Mouse (Mus musculus): ENCODE results near the gene Cacna1d. TPM values are rescaled to one million over a fixed set of nuclear protein-coding genes. Genes with fewer than 3 reads are reported as not detected.

The Cacna1d gene
- polyA plus RNA-seq, 1 experiment from 2014 or later: 9.5 TPM

DNA sequence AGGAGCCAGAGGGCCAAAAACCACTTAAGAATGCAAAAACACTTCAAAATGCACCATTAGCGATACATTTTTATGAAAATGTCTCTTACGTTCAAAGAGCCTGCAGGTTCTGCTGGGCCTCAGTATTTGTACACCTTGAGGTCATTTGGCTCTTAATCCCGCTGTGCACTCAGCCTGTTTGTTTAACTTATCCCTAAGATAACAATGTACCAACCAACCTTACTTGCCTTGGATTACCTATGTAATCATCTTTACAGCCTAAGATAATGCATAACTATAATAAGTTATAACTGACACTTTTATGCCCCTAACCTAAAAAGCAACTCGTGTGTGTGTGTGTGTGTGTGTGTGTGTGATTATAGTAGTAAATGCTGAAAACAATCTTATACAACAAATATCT, 411.5 kb downstream of the Cacna1d start:
- Histone ChIP-seq H3K4me2 (ENCODE audit: low read length) (no peak overlapping the region), H3K4me3 (ENCODE audit: low read length) (no peak overlapping the region), H3K36me3 (ENCODE audit: control insufficient read depth, insufficient read depth, low read length) (peaks cover 13% of the 10 kb centered on the region; the same call in 1 of the 2 replicates), H3K27me3 (replicated peaks; ENCODE audit: control insufficient read depth, insufficient read depth, low read length) (no peaks in the 10 kb centered on the region), H3K9me3 (ENCODE audit: control insufficient read depth, low read length) (no peaks in the 10 kb centered on the region), H3K4me1 (ENCODE audit: control insufficient read depth, insufficient read depth, low read depth, low read length) (no peaks in the 10 kb centered on the region), H3K9ac (ENCODE audit: low read depth, low read length) (no peak overlapping the region), H3K27ac (ENCODE audit: low read depth, low read length) (no peak overlapping the region)
- no peak for ATAC-seq
- WGBS: 91% methylated on average over 4 of the region's 4 CpGs

DNA sequence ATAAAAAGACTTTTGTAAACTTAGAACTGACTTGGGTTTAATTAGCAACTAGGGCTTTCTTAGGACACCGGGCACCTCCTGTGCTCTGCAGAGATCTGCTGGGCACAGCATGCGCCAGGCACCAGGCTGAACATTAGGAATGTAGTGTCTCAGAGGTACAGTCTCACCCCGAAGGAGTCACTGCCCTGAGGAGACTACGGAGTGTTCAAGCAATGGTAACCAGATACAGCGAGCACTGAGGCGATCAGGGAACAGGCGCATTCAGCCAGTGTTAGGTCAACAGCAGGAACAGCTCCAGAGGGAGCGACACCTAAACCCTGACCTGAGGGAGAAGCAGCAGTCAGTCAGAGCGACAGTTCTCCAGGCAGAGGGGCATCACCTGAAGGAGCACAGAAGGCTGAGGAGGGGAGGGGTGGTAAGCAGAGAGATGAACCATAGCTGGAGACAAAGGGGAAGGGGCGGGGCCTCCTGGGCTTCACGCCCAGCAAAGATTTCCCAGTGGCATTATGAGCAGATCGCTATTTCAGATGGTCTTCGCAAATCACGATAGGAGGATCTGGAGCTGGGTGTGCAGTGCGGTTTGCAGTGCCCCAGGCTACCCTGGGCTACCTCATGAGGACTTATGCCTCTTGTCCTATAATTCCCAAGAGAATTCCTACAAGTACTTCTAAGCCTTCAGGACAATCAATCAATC, 413.0 kb downstream of the Cacna1d start:
- no peak for ATAC-seq
- H3K9ac ChIP-seq (ENCODE audit: low read depth, low read length): no peak overlapping the region
- H3K4me1 ChIP-seq (ENCODE audit: control insufficient read depth, insufficient read depth, low read depth, low read length): no peaks in the 10 kb centered on the region
- H3K4me3 ChIP-seq (ENCODE audit: low read length): no peak overlapping the region
- peaks cover 19% of the 10 kb centered on the region; the same call in 1 of the 2 replicates for H3K36me3 ChIP-seq (ENCODE audit: control insufficient read depth, insufficient read depth, low read length)
- no peaks in the 10 kb centered on the region for H3K9me3 ChIP-seq (ENCODE audit: control insufficient read depth, low read length)
- no peak overlapping the region for H3K27ac ChIP-seq (ENCODE audit: low read depth, low read length)
- H3K4me2 ChIP-seq (ENCODE audit: low read length): no peak overlapping the region
- no peaks in the 10 kb centered on the region for H3K27me3 ChIP-seq (replicated peaks; ENCODE audit: control insufficient read depth, insufficient read depth, low read length)
- WGBS: 77% methylated on average over 15 of the region's 15 CpGs

DNA sequence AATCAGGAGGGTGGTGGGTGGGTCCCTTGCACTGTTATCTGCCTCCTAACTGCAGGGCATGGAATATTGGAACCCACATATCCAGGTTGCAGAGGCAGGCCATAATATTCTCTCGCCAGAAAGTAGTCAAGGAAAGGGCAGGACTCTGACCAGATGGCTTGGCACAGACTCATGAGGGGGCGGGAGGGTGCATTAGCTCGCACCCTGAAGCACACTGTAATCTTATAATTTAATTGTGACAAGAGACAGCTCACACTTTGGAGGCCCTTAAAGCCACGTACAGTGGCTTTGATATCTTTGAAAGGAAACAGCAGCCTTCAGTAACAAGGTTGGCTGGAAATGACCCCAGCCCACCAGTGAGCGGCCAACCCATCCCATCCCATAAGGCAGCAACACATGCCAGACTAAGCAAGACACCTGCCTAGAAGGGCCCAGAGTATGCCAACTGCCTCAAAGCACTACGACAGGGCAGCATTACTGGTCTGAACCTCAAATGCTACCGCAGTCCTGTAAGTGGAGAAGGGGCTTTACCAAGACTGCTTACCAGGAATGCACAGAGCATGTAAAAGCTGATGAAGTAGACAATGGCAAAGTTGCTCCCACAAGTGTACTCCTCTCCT, 415.9 kb downstream of the Cacna1d start:
- Histone ChIP-seq H3K36me3 (ENCODE audit: control insufficient read depth, insufficient read depth, low read length) (peaks cover 11% of the 10 kb centered on the region; the same call in 1 of the 2 replicates), H3K27me3 (replicated peaks; ENCODE audit: control insufficient read depth, insufficient read depth, low read length) (no peaks in the 10 kb centered on the region), H3K9me3 (ENCODE audit: control insufficient read depth, low read length) (no peaks in the 10 kb centered on the region), H3K4me2 (ENCODE audit: low read length) (no peak overlapping the region), H3K9ac (ENCODE audit: low read depth, low read length) (no peak overlapping the region), H3K27ac (ENCODE audit: low read depth, low read length) (no peak overlapping the region), H3K4me1 (ENCODE audit: control insufficient read depth, insufficient read depth, low read depth, low read length) (no peaks in the 10 kb centered on the region), H3K4me3 (ENCODE audit: low read length) (no peak overlapping the region)
- no peak for ATAC-seq
- WGBS: 69% methylated on average over 7 of the region's 7 CpGs

DNA sequence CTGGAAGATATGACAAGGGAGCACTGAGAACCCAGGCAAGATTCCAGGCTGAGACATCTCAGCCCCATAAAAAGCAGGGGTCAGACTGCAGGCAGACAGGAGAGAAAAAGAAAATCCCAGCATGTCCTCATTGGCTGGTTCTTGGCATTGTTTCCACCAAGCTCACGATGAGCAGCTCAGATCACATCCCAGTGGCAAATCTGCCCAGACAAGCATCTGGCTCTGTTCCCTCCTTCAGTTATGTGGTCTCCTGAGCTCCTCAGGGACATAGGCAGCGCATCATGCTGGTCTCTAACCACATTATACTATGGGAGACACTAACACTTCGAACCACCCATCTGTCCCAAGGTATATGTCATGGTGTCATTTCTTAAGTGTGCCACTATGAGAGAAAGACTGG, 422.7 kb downstream of the Cacna1d start:
- 59% methylated on average over 3 of the region's 3 CpGs for WGBS
- Histone ChIP-seq H3K4me2 (ENCODE audit: low read length) (no peak overlapping the region), H3K27ac (ENCODE audit: low read depth, low read length) (no peak overlapping the region), H3K9me3 (ENCODE audit: control insufficient read depth, low read length) (no peaks in the 10 kb centered on the region), H3K4me3 (ENCODE audit: low read length) (no peak overlapping the region), H3K9ac (ENCODE audit: low read depth, low read length) (no peak overlapping the region), H3K4me1 (ENCODE audit: control insufficient read depth, insufficient read depth, low read depth, low read length) (no peaks in the 10 kb centered on the region), H3K36me3 (ENCODE audit: control insufficient read depth, insufficient read depth, low read length) (peaks cover 6% of the 10 kb centered on the region; the same call in 1 of the 2 replicates), H3K27me3 (replicated peaks; ENCODE audit: control insufficient read depth, insufficient read depth, low read length) (no peaks in the 10 kb centered on the region)
- no peak for ATAC-seq

DNA sequence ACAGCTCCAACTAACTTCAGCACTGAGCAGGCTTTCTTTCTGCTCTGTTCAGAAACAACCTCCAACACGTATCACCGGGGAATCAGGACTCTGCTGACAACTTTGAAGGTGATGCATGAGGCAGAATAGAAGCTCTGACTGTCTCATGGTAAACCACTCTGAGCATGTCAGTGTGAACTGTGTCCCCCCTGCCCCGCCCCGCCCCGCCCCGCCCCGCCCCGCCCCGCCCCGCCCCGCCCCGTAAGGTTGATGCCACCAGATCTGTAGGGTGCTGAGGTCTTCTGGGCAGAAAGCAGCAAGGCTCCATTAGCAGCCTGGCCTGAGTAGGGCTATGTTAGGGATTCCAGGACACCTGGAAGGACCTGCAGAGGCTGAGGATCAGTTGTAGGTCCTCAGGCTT, 424.5 kb downstream of the Cacna1d start:
- no peaks in the 10 kb centered on the region for H3K27me3 ChIP-seq (replicated peaks; ENCODE audit: control insufficient read depth, insufficient read depth, low read length)
- H3K9me3 ChIP-seq (ENCODE audit: control insufficient read depth, low read length): no peaks in the 10 kb centered on the region
- ATAC-seq: no peak
- no peak overlapping the region for H3K4me3 ChIP-seq (ENCODE audit: low read length)
- no peak overlapping the region for H3K9ac ChIP-seq (ENCODE audit: low read depth, low read length)
- peaks cover 5% of the 10 kb centered on the region; the same call in 1 of the 2 replicates for H3K36me3 ChIP-seq (ENCODE audit: control insufficient read depth, insufficient read depth, low read length)
- WGBS: 94% methylated on average over 12 of the region's 12 CpGs
- H3K27ac ChIP-seq (ENCODE audit: low read depth, low read length): no peak overlapping the region
- no peaks in the 10 kb centered on the region for H3K4me1 ChIP-seq (ENCODE audit: control insufficient read depth, insufficient read depth, low read depth, low read length)
- H3K4me2 ChIP-seq (ENCODE audit: low read length): no peak overlapping the region

DNA sequence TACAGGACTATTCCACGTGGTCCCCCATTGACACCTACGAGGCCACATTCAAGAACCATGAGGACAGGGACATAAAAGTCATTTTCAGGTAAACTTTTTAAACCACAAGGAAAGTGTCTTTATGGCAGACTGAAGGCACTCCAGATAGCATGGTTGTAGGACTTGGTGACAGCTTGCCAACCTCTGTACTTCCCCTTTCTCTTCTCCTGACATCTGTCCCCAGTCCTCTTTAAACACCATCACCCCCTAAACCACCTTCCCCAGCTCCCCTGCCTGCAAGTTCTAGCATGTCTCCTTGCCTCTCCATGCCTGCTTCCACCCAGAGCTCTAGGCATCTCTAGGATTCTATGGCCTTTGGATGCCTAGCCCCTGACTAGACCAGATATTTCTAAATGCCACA, 426.4 kb downstream of the Cacna1d start:
- no peaks in the 10 kb centered on the region for H3K27me3 ChIP-seq (replicated peaks; ENCODE audit: control insufficient read depth, insufficient read depth, low read length)
- H3K4me2 ChIP-seq (ENCODE audit: low read length): no peak overlapping the region
- H3K36me3 ChIP-seq (ENCODE audit: control insufficient read depth, insufficient read depth, low read length): peaks cover 4% of the 10 kb centered on the region; the same call in 1 of the 2 replicates
- no peak overlapping the region for H3K9ac ChIP-seq (ENCODE audit: low read depth, low read length)
- WGBS: 79% methylated on average over 2 of the region's 2 CpGs
- no peak overlapping the region for H3K27ac ChIP-seq (ENCODE audit: low read depth, low read length)
- no peaks in the 10 kb centered on the region for H3K4me1 ChIP-seq (ENCODE audit: control insufficient read depth, insufficient read depth, low read depth, low read length)
- ATAC-seq: no peak
- no peaks in the 10 kb centered on the region for H3K9me3 ChIP-seq (ENCODE audit: control insufficient read depth, low read length)
- no peak overlapping the region for H3K4me3 ChIP-seq (ENCODE audit: low read length)

DNA sequence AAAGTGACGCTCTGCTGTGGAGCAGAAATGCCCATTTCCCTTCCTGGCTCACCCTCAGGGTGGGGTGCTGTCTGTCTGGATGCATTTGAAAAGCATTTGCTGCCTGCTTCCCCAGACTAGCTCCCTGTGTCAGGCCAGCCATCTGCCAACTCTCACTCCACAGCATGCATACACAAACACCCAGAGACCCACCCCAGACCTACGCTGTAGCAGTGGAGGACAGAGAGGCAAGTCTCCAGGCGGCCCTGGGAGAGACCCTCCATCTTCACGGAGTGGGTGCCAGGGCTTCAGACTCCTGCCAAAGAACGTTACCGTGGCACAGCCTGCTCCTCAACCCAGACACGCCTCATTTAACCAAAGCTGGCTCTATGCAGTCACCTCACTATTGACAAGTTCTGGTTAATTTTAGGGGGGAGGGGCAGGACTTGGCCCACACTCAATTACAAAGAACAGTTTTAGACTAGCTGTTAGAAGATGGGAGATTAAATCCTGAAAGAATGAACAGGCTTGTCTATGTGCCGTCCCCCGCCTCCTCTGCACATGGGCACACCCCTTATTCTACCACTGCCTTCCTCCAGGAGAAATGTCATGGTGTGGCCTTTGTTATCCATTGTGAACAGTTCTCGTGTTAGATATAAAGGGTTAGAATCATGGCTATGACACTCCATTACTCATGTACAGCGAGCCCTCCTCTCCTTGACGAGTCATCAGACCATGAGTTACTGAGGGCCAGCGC, 435.1 kb downstream of the Cacna1d start:
- Histone ChIP-seq H3K27ac (ENCODE audit: low read depth, low read length) (peak overlapping the region; percentile 51), H3K4me1 (ENCODE audit: control insufficient read depth, insufficient read depth, low read depth, low read length) (peaks cover 10% of the 10 kb centered on the region), H3K27me3 (replicated peaks; ENCODE audit: control insufficient read depth, insufficient read depth, low read length) (no peaks in the 10 kb centered on the region), H3K36me3 (ENCODE audit: control insufficient read depth, insufficient read depth, low read length) (no peaks in the 10 kb centered on the region), H3K4me3 (ENCODE audit: low read length) (no peak overlapping the region), H3K9me3 (ENCODE audit: control insufficient read depth, low read length) (no peaks in the 10 kb centered on the region), H3K9ac (ENCODE audit: low read depth, low read length) (no peak overlapping the region), H3K4me2 (ENCODE audit: low read length) (peak overlapping the region; percentile 8; the same call in 1 of the 2 replicates)
- ATAC-seq: peak; percentile 96
- 31% methylated on average over 13 of the region's 13 CpGs for WGBS

DNA sequence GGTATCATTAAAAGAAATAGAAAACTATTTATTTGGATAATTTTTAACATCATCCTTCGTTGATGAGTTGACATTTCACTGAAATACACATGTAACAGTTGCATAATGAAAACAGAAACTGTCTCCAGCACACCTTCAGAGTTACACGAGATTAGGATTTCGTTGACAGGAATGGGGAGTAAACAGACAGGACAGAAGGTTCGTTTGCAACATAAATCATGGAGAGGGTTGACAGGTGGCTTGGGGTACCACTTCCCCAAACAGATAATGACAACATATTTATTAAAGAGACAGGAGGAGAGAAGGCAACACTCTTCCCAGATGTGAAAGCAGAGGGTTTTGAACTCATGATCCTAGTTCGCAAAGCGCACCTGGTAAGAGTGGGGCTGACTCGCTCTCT, 436.3 kb downstream of the Cacna1d start:
- Histone ChIP-seq H3K27me3 (replicated peaks; ENCODE audit: control insufficient read depth, insufficient read depth, low read length) (no peaks in the 10 kb centered on the region), H3K4me2 (ENCODE audit: low read length) (no peak overlapping the region), H3K4me3 (ENCODE audit: low read length) (no peak overlapping the region), H3K36me3 (ENCODE audit: control insufficient read depth, insufficient read depth, low read length) (no peaks in the 10 kb centered on the region), H3K4me1 (ENCODE audit: control insufficient read depth, insufficient read depth, low read depth, low read length) (peaks cover 10% of the 10 kb centered on the region), H3K9ac (ENCODE audit: low read depth, low read length) (no peak overlapping the region), H3K9me3 (ENCODE audit: control insufficient read depth, low read length) (no peaks in the 10 kb centered on the region), H3K27ac (ENCODE audit: low read depth, low read length) (no peak overlapping the region)
- WGBS: 83% methylated on average over 7 of the region's 7 CpGs
- ATAC-seq: no peak

DNA sequence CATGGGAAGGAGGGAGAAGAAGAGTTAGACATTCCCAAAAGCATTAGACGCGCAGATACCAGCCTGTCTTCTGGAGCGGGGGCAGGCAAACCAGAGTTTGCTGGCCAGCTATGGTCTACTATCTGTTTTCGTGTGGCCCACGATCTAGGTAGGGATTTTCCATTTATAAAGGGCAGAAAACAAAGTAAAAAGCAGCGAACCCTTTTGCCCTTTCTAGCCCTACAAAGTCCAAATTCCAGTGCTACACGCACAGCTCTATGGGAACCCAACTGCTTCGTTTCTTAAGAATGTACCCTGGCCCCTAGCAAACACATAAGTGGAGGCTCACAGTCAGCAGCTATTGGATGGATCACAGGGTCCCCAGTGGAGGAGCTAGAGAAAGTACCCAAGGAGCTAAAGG, 441.0 kb downstream of the Cacna1d start:
- 86% methylated on average over 8 of the region's 8 CpGs for WGBS
- ATAC-seq: no peak
- Histone ChIP-seq H3K9ac (ENCODE audit: low read depth, low read length) (no peak overlapping the region), H3K27me3 (replicated peaks; ENCODE audit: control insufficient read depth, insufficient read depth, low read length) (no peaks in the 10 kb centered on the region), H3K4me3 (ENCODE audit: low read length) (no peak overlapping the region), H3K27ac (ENCODE audit: low read depth, low read length) (no peak overlapping the region), H3K4me1 (ENCODE audit: control insufficient read depth, insufficient read depth, low read depth, low read length) (no peaks in the 10 kb centered on the region), H3K4me2 (ENCODE audit: low read length) (no peak overlapping the region), H3K9me3 (ENCODE audit: control insufficient read depth, low read length) (no peaks in the 10 kb centered on the region), H3K36me3 (ENCODE audit: control insufficient read depth, insufficient read depth, low read length) (no peaks in the 10 kb centered on the region)
